Mouse (Mus musculus): ENCODE data around the gene Col5a3.

Gene Col5a3

GRCm38 (mm10) chr9:20814521-20815272 is at the start of gene Col5a3:
TSS of gene Col5a3 (minus strand) at chr9:20815067.
- TF ChIP-seq CTCF (conservative IDR thresholded peaks at IDR 0.05; ENCODE audit: low read length) (no peak), NANOG (IDR thresholded peaks at IDR 0.05; ENCODE audit: borderline replicate concordance, low read length) (no peak), POU5F1 (IDR thresholded peaks at IDR 0.05; ENCODE audit: borderline replicate concordance, low read length) (no peak)
- Histone ChIP-seq H3K4me1 (replicated peaks; ENCODE audit: low read depth, low read length) (peaks cover 46% of the 10 kb centered on the region), H3K9me3 (ENCODE audit: low read length) (no peaks in the 10 kb centered on the region), H3K27me3 (ENCODE audit: insufficient read depth, low read length) (peaks cover 40% of the 10 kb centered on the region), H3K36me3 (ENCODE audit: insufficient read depth, low read length) (no peaks in the 10 kb centered on the region), H3K4me3 (replicated peaks; ENCODE audit: low read length) (peak within 1 kb of the TSS; percentile 67)

GRCm38 (mm10) chr9:20862225-20862624 is 47.4 kb upstream of the Col5a3 start:
- Histone ChIP-seq H3K4me3 (replicated peaks; ENCODE audit: low read length) (no peak overlapping the region), H3K27me3 (ENCODE audit: insufficient read depth, low read length) (peaks cover 36% of the 10 kb centered on the region), H3K4me1 (replicated peaks; ENCODE audit: low read depth, low read length) (peaks cover 9% of the 10 kb centered on the region), H3K36me3 (ENCODE audit: insufficient read depth, low read length) (no peaks in the 10 kb centered on the region), H3K9me3 (ENCODE audit: low read length) (no peaks in the 10 kb centered on the region)
- TF ChIP-seq POU5F1 (IDR thresholded peaks at IDR 0.05; ENCODE audit: borderline replicate concordance, low read length) (no peak), NANOG (IDR thresholded peaks at IDR 0.05; ENCODE audit: borderline replicate concordance, low read length) (no peak), CTCF (conservative IDR thresholded peaks at IDR 0.05; ENCODE audit: low read length) (no peak)

GRCm38 (mm10) chr9:20861821-20862220 is 47.0 kb upstream of the Col5a3 start:
- TF ChIP-seq NANOG (IDR thresholded peaks at IDR 0.05; ENCODE audit: borderline replicate concordance, low read length) (no peak), CTCF (conservative IDR thresholded peaks at IDR 0.05; ENCODE audit: low read length) (peak; percentile 74)
- H3K4me3 ChIP-seq (replicated peaks; ENCODE audit: low read length) = no peak overlapping the region
- peaks cover 9% of the 10 kb centered on the region for H3K4me1 ChIP-seq (replicated peaks; ENCODE audit: low read depth, low read length)
- peaks cover 33% of the 10 kb centered on the region for H3K27me3 ChIP-seq (ENCODE audit: insufficient read depth, low read length)
- no peaks in the 10 kb centered on the region for H3K9me3 ChIP-seq (ENCODE audit: low read length)
- H3K36me3 ChIP-seq (ENCODE audit: insufficient read depth, low read length) = no peaks in the 10 kb centered on the region

DNA sequence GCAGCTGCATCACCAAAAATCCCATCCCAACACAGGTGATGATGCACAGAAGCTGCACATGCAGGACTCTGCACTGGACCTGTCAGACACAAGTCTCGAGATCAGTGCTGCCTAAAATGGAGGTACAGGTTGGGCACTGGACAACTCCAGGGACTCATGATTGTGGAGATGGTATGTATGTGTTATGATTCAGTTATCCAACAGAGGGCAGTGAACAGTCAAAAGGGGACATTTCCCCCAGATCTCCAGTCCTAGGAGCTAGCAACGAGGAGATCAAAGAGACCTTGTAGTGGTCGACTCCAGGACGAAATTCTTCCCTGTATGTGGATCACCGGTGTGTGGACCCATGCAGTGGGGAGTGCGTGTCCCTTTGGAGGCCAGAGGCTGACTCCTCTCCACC is 45.1 kb upstream of the Col5a3 start:
- no peak for TF ChIP-seq POU5F1 (IDR thresholded peaks at IDR 0.05; ENCODE audit: borderline replicate concordance, low read length)
- H3K4me3 ChIP-seq (replicated peaks; ENCODE audit: low read length) = no peak overlapping the region
- H3K27me3 ChIP-seq (ENCODE audit: insufficient read depth, low read length) = peaks cover 34% of the 10 kb centered on the region
- H3K4me1 ChIP-seq (replicated peaks; ENCODE audit: low read depth, low read length) = peaks cover 9% of the 10 kb centered on the region
- H3K36me3 ChIP-seq (ENCODE audit: insufficient read depth, low read length) = no peaks in the 10 kb centered on the region
- H3K9me3 ChIP-seq (ENCODE audit: low read length) = no peaks in the 10 kb centered on the region

GRCm38 (mm10) chr9:20857131-20857530 is 42.3 kb upstream of the Col5a3 start:
- Histone ChIP-seq H3K27me3 (ENCODE audit: insufficient read depth, low read length) (peaks cover 35% of the 10 kb centered on the region), H3K36me3 (ENCODE audit: insufficient read depth, low read length) (no peaks in the 10 kb centered on the region), H3K4me3 (replicated peaks; ENCODE audit: low read length) (no peak overlapping the region), H3K4me1 (replicated peaks; ENCODE audit: low read depth, low read length) (peaks cover 11% of the 10 kb centered on the region), H3K9me3 (ENCODE audit: low read length) (no peaks in the 10 kb centered on the region)
- TF ChIP-seq NANOG (IDR thresholded peaks at IDR 0.05; ENCODE audit: borderline replicate concordance, low read length) = no peak

- Histone ChIP-seq H3K4me1 (replicated peaks; ENCODE audit: low read depth, low read length) (peaks cover 9% of the 10 kb centered on the region), H3K27me3 (ENCODE audit: insufficient read depth, low read length) (peaks cover 9% of the 10 kb centered on the region), H3K9me3 (ENCODE audit: low read length) (no peaks in the 10 kb centered on the region), H3K4me3 (replicated peaks; ENCODE audit: low read length) (no peak overlapping the region), H3K36me3 (ENCODE audit: insufficient read depth, low read length) (no peaks in the 10 kb centered on the region)
- TF ChIP-seq CTCF (conservative IDR thresholded peaks at IDR 0.05; ENCODE audit: low read length) (peak; percentile 31), NANOG (IDR thresholded peaks at IDR 0.05; ENCODE audit: borderline replicate concordance, low read length) (no peak)
These were observed 35.3 kb upstream of the Col5a3 start for GRCm38 (mm10) chr9:20850179-20850578.

- TF ChIP-seq CTCF (conservative IDR thresholded peaks at IDR 0.05; ENCODE audit: low read length) = peak; percentile 79
- TF ChIP-seq POU5F1 (IDR thresholded peaks at IDR 0.05; ENCODE audit: borderline replicate concordance, low read length) = no peak
- no peak for TF ChIP-seq NANOG (IDR thresholded peaks at IDR 0.05; ENCODE audit: borderline replicate concordance, low read length)
- peaks cover 5% of the 10 kb centered on the region; the same call in 1 of the 2 replicates for H3K27me3 ChIP-seq (ENCODE audit: insufficient read depth, low read length)
- H3K36me3 ChIP-seq (ENCODE audit: insufficient read depth, low read length) = no peaks in the 10 kb centered on the region
- no peaks in the 10 kb centered on the region for H3K9me3 ChIP-seq (ENCODE audit: low read length)
- H3K4me1 ChIP-seq (replicated peaks; ENCODE audit: low read depth, low read length) = 0 out of 2 replicates have a peak, but pooled peaks cover 3% of the 10 kb centered on the region
- no peak overlapping the region for H3K4me3 ChIP-seq (replicated peaks; ENCODE audit: low read length)
These were observed 27.8 kb upstream of the Col5a3 start for GRCm38 (mm10) chr9:20842670-20843069.

- Histone ChIP-seq H3K4me1 (replicated peaks; ENCODE audit: low read depth, low read length) (0 out of 2 replicates have a peak, but pooled peaks cover 3% of the 10 kb centered on the region), H3K9me3 (ENCODE audit: low read length) (no peaks in the 10 kb centered on the region), H3K27me3 (ENCODE audit: insufficient read depth, low read length) (peaks cover 5% of the 10 kb centered on the region; the same call in 1 of the 2 replicates), H3K4me3 (replicated peaks; ENCODE audit: low read length) (no peak overlapping the region), H3K36me3 (ENCODE audit: insufficient read depth, low read length) (no peaks in the 10 kb centered on the region)
- no peak for TF ChIP-seq POU5F1 (IDR thresholded peaks at IDR 0.05; ENCODE audit: borderline replicate concordance, low read length)
- no peak for TF ChIP-seq NANOG (IDR thresholded peaks at IDR 0.05; ENCODE audit: borderline replicate concordance, low read length)
- no peak for TF ChIP-seq CTCF (conservative IDR thresholded peaks at IDR 0.05; ENCODE audit: low read length)
These were observed 27.3 kb upstream of the Col5a3 start for GRCm38 (mm10) chr9:20842211-20842610.

DNA sequence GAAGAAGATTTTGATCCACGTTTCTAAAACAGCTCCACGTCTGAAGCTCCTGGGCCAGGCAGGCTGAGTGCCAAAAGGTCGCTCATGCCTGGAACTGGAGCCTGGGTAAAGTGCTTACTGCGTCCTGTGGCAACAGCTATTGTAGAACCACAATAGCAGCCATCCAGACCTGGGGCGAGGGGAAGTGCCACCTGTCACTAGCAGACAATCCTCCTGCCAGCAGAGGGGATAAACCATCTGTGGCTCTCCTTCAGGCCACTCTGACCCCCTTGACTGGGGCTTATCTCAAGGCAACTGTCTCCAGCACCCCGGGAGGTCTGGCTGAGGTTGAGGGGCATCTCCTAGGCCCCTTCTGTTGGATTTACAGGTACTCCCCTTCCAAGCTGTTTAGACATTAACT is 24.1 kb upstream of the Col5a3 start:
- H3K4me3 ChIP-seq (replicated peaks; ENCODE audit: low read length) = no peak overlapping the region
- H3K27me3 ChIP-seq (ENCODE audit: insufficient read depth, low read length) = no peaks in the 10 kb centered on the region
- peaks cover 12% of the 10 kb centered on the region for H3K4me1 ChIP-seq (replicated peaks; ENCODE audit: low read depth, low read length)
- H3K36me3 ChIP-seq (ENCODE audit: insufficient read depth, low read length) = no peaks in the 10 kb centered on the region
- TF ChIP-seq CTCF (conservative IDR thresholded peaks at IDR 0.05; ENCODE audit: low read length) (no peak), POU5F1 (IDR thresholded peaks at IDR 0.05; ENCODE audit: borderline replicate concordance, low read length) (no peak), NANOG (IDR thresholded peaks at IDR 0.05; ENCODE audit: borderline replicate concordance, low read length) (no peak)
- no peaks in the 10 kb centered on the region for H3K9me3 ChIP-seq (ENCODE audit: low read length)
